Mouse (Mus musculus): ENCODE data around the gene Orc2. TPM values are rescaled to one million over a fixed set of nuclear protein-coding genes. Genes with fewer than 3 reads are reported as not detected.

Orc2 gene
- polyA plus RNA-seq, 1 experiment from 2014 or later = 22.0 TPM

DNA sequence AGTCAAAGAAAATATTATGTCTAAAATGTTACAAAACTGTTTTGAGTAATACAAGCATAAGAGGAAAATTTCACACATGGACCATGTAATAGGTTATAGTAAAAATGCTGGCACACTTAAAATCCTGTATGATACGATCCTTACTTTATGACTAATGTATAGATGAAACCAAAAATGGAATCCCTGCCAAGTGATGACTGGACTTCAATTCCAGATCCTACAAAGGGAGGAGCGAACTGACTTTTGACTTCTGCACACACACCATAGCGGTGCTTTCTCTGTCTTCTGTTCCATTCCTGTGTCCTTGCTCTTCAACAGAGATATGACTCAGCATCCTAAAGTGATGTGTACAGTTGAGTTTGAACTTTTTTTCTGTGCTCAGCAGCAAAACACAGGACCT is 44.3 kb downstream of the Orc2 start:
- Histone ChIP-seq H3K27ac (no peak overlapping the region), H3K4me1 (replicated peaks) (no peaks in the 10 kb centered on the region), H3K4me3 (replicated peaks) (no peak overlapping the region), H3K4me2 (replicated peaks) (no peak overlapping the region), H3K27me3 (replicated peaks) (no peaks in the 10 kb centered on the region), H3K9me3 (no peaks in the 10 kb centered on the region), H3K9ac (no peak overlapping the region), H3K36me3 (peaks cover 33% of the 10 kb centered on the region)
- no peak for ATAC-seq
- WGBS = 87% methylated on average over 3 of the region's 3 CpGs

DNA sequence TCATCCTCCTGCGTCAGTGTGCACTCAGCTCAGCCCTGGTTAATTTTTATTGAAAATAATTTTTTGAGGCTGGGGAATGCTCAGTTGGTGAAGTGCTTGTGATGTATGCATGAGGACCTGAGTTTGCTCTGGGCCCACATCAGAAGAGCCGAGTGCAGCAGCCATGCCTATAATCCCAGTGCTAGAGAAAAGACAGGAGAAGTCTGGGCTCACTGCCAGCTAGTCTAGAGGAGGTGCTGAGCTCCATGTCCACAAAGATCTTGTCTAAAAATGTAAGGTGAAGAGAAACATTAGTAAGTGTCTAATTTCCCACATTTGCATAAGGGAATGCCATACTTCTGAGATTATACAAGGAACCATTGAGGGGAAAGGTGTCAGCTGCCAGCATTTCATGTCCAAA is 46.0 kb downstream of the Orc2 start:
- Histone ChIP-seq H3K9ac (no peak overlapping the region), H3K36me3 (peaks cover 32% of the 10 kb centered on the region), H3K4me3 (replicated peaks) (no peak overlapping the region), H3K27me3 (replicated peaks) (no peaks in the 10 kb centered on the region), H3K27ac (no peak overlapping the region), H3K4me1 (replicated peaks) (no peaks in the 10 kb centered on the region), H3K4me2 (replicated peaks) (no peak overlapping the region), H3K9me3 (no peaks in the 10 kb centered on the region)
- WGBS = 81% methylated on average over 2 of the region's 2 CpGs
- no peak for ATAC-seq

DNA sequence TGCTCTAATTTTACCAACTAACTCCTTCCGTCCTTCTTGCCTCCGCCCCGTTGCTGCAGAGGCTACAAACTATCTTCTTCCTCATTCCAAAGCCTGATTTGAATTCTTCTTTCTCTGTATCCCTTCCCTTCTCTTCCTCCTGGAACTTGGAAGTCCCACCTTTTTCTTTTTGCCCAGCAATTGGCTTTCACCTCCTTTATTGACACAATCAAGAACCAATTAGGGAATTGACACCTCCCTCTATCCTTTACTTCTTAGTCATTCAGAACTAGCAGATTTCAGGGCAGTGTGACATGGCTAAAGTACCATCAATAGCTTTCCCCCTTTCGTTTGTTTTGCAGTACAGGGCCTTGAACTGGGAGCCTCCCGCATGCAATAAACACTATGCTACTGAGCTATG is 46.7 kb downstream of the Orc2 start:
- no peak overlapping the region for H3K4me3 ChIP-seq (replicated peaks)
- no peaks in the 10 kb centered on the region for H3K27me3 ChIP-seq (replicated peaks)
- H3K36me3 ChIP-seq = peaks cover 34% of the 10 kb centered on the region; the same call in 1 of the 2 replicates
- WGBS = 83% methylated on average over 5 of the region's 5 CpGs
- no peak for ATAC-seq
- no peaks in the 10 kb centered on the region for H3K9me3 ChIP-seq
- no peak overlapping the region for H3K4me2 ChIP-seq (replicated peaks)
- no peaks in the 10 kb centered on the region for H3K4me1 ChIP-seq (replicated peaks)
- H3K27ac ChIP-seq = no peak overlapping the region
- no peak overlapping the region for H3K9ac ChIP-seq

DNA sequence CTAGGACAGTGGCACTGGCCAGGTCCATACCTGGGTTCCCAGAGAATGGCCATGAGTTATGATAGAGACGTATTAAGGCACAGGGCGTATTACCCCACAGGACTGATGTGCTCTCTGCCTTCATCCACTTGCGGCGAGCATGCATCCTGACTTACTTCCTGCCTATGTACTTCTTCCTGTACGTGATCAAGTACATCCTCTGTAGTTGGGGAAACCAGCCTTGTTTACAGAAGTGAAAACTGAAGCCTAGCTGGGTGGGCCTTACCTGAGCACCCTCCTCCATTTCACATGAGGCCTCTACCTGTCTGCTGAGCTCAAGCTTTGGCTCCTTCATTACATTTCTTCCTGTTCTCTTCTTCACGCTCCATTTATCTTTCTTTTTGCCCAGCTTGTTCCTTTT is 50.6 kb downstream of the Orc2 start:
- no peaks in the 10 kb centered on the region for H3K27me3 ChIP-seq (replicated peaks)
- peaks cover 46% of the 10 kb centered on the region; the same call in 1 of the 2 replicates for H3K36me3 ChIP-seq
- no peak for ATAC-seq
- no peak overlapping the region for H3K4me2 ChIP-seq (replicated peaks)
- H3K9me3 ChIP-seq = no peaks in the 10 kb centered on the region
- H3K27ac ChIP-seq = no peak overlapping the region
- no peak overlapping the region for H3K9ac ChIP-seq
- H3K4me3 ChIP-seq (replicated peaks) = no peak overlapping the region
- 84% methylated on average over 6 of the region's 6 CpGs for WGBS
- no peaks in the 10 kb centered on the region for H3K4me1 ChIP-seq (replicated peaks)

DNA sequence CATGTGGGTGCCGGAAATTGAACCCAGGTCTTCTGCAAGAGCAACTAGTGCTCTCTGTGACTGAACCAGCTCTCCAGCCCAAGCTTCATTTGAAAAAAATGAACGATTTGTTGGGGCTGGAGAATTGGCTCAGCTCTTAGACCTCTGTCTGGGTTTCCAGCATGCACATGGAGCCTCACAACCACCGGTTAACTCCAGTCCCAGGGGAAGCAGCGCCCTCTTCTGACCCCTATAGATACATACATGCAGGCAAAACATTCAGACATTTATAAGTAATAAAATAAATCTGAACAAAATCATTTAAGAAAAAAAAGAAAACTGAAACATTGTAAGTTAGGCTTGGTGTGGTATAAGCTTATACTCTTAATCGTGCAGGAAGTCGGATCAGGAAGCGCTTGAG is 56.5 kb downstream of the Orc2 start:
- Histone ChIP-seq H3K4me2 (replicated peaks) (no peak overlapping the region), H3K9me3 (no peaks in the 10 kb centered on the region)
- WGBS = 81% methylated on average over 7 of the region's 7 CpGs

DNA sequence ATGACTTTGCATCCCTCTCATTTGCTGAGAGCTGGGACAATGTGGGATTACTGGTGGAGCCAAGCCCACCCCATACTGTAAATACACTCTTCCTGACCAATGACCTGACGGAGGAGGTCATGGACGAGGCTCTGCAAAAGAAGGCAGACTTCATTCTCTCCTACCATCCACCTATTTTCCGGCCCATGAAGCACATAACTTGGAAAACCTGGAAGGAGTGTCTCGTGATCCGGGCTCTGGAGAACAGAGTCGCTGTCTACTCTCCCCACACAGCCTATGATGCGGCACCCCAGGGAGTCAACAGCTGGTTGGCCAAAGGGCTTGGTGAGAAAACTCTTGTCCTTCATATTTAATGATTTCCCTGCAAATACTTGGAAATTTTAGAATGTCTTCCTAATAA is 57.1 kb downstream of the Orc2 start:
- Histone ChIP-seq H3K36me3 (peaks cover 16% of the 10 kb centered on the region; the same call in 1 of the 2 replicates), H3K9me3 (no peaks in the 10 kb centered on the region), H3K4me2 (replicated peaks) (no peak overlapping the region), H3K4me1 (replicated peaks) (peaks cover 6% of the 10 kb centered on the region; the same call in 1 of the 2 replicates), H3K27ac (no peak overlapping the region), H3K9ac (no peak overlapping the region), H3K4me3 (replicated peaks) (no peak overlapping the region), H3K27me3 (replicated peaks) (no peaks in the 10 kb centered on the region)
- WGBS = 91% methylated on average over 7 of the region's 7 CpGs
- ATAC-seq = no peak

More for the DNA sequence above, 56.5 kb downstream of the Orc2 start:
- no peak for ATAC-seq
- Histone ChIP-seq H3K27ac (no peak overlapping the region), H3K27me3 (replicated peaks) (no peaks in the 10 kb centered on the region), H3K9ac (no peak overlapping the region), H3K36me3 (peaks cover 21% of the 10 kb centered on the region; the same call in 1 of the 2 replicates), H3K4me3 (replicated peaks) (no peak overlapping the region), H3K4me1 (replicated peaks) (peaks cover 6% of the 10 kb centered on the region; the same call in 1 of the 2 replicates)

DNA sequence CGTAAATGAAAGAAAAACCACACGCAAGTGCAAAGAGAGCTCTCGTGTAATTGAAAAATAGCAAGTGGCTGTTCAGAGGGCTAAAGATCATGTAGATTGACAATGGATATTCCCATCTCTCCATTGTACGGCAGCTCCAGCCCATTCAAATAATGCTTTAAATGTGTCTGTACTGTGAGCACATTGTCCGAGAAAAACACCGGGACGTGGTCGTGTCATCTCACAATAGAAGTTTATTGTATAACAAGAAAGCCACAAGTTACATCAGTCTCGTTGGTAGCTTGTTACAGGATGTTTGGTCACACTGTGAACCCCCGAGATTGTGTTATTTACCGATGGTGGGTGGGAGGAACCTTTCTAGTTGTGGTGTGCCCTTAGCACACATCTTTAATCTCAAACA is 59.0 kb downstream of the Orc2 start:
- no peak; the same call in 1 of the 2 replicates for ATAC-seq
- 5% methylated on average over 11 of the region's 11 CpGs for WGBS

DNA sequence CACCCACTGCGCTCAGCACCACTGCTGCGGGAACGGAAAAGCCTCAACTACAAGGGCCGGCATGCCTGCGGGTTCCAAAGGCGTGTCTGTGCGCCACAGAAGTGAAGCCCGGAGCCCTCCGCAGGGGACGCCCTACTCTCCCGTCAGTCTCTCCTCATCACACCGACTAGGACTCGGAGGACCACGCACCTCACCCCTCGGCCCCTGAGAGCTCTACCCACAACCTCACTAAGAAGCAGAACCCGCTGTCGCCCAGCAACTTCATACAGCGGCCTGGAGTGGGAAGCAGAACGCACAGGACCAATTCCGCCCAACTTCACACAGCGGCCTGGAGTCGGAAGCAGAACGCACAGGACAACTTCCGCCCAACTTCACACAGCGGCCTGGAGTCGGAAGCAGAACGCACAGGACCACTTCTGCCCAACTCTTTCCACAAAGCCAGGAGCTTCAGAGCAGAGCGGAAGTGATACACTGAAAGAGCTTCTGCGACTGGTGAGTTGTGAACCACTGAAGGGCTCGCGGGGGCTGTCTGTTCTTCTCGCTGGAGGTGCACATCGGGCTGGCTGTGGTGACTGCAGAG is 59.7 kb downstream of the Orc2 start, which contains the start of the genes Nif3l1 and Ppil3:
Nif3l1 (plus strand) TSS at position 9 of the 580 bp plus-strand sequence.
Ppil3 (minus strand) TSS at position 344 of the 580 bp plus-strand sequence.
- Histone ChIP-seq H3K9ac (peak within 1 kb of the TSS; percentile 79), H3K4me3 (replicated peaks) (peak within 1 kb of the TSS; percentile 79), H3K4me1 (replicated peaks) (peaks cover 6% of the 10 kb centered on the region; the same call in 1 of the 2 replicates), H3K4me2 (replicated peaks) (peak within 1 kb of the TSS; percentile 69), H3K36me3 (0 out of 2 replicates have a peak, but pooled peaks cover under 1% of the 10 kb centered on the region), H3K27ac (peak within 1 kb of the TSS; percentile 95), H3K9me3 (no peaks in the 10 kb centered on the region), H3K27me3 (replicated peaks) (no peaks in the 10 kb centered on the region)
- under 1% methylated on average over 33 of the region's 33 CpGs for WGBS
- ATAC-seq = peak; percentile 97

More for the DNA sequence above, 59.0 kb downstream of the Orc2 start:
- Histone ChIP-seq H3K9ac (peak overlapping the region; percentile 79), H3K4me2 (replicated peaks) (peak overlapping the region; percentile 69), H3K4me3 (replicated peaks) (peak overlapping the region; percentile 79), H3K27me3 (replicated peaks) (no peaks in the 10 kb centered on the region), H3K9me3 (no peaks in the 10 kb centered on the region), H3K4me1 (replicated peaks) (peaks cover 6% of the 10 kb centered on the region; the same call in 1 of the 2 replicates), H3K27ac (peak overlapping the region; percentile 95), H3K36me3 (peaks cover 7% of the 10 kb centered on the region; the same call in 1 of the 2 replicates)

DNA sequence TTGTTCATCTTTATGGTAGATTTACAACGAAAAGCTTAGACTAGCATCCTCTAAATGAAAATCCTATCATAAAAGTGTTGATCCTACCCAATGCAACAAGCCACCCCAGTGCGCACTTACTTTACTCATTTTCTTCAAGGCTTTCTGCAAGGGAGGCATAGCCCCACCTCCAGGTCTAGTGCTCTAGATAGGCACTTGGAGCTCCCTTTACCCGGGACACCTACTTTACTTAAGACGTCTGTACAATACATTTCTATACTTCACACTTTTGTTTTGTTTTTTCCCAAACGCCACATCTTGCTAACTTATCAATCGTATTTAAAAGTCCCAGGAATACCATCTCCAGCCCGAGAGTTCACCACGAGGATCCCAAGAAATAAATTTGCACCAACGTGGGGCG is 60.2 kb downstream of the Orc2 start:
- Histone ChIP-seq H3K4me2 (replicated peaks) (peak overlapping the region; percentile 69), H3K4me1 (replicated peaks) (peaks cover 6% of the 10 kb centered on the region; the same call in 1 of the 2 replicates), H3K36me3 (no peaks in the 10 kb centered on the region; the same call in 1 of the 2 replicates), H3K27me3 (replicated peaks) (no peaks in the 10 kb centered on the region), H3K27ac (peak overlapping the region; percentile 95), H3K4me3 (replicated peaks) (peak overlapping the region; percentile 79), H3K9ac (peak overlapping the region; percentile 79), H3K9me3 (no peaks in the 10 kb centered on the region)
- WGBS = 8% methylated on average over 10 of the region's 10 CpGs
- 0 out of 2 replicates have a peak, but pooled peaks have one; percentile 30 for ATAC-seq

DNA sequence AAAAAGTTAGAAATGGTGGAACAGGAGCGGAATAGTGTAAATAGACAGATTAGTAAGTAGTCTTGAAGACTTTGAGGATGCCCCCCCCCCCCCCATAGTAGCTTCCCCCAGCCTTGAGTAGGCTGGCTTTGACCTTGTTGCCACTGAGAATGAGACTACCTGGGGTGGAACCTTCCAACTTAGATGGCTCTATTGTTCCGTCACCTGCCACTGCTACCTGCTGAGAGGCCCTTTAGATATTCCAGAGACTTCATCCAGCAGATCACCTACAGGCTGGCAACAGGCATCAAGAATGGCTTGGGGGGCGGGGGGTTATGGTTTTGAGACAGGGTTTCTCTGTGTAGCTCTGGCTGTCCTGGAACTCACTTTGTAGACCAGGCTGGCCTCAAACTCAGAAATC is 80.4 kb downstream of the Orc2 start:
- H3K4me2 ChIP-seq (replicated peaks) = no peak overlapping the region; the same call in 1 of the 2 replicates
- H3K36me3 ChIP-seq = peaks cover 10% of the 10 kb centered on the region; the same call in 1 of the 2 replicates
- no peak overlapping the region for H3K27ac ChIP-seq
- no peak overlapping the region for H3K9ac ChIP-seq
- no peak for ATAC-seq
- WGBS = 90% methylated on average over 3 of the region's 3 CpGs
- no peaks in the 10 kb centered on the region for H3K27me3 ChIP-seq (replicated peaks)
- no peak overlapping the region for H3K4me3 ChIP-seq (replicated peaks)
- H3K4me1 ChIP-seq (replicated peaks) = peaks cover 12% of the 10 kb centered on the region; the same call in 1 of the 2 replicates
- H3K9me3 ChIP-seq = no peaks in the 10 kb centered on the region

DNA sequence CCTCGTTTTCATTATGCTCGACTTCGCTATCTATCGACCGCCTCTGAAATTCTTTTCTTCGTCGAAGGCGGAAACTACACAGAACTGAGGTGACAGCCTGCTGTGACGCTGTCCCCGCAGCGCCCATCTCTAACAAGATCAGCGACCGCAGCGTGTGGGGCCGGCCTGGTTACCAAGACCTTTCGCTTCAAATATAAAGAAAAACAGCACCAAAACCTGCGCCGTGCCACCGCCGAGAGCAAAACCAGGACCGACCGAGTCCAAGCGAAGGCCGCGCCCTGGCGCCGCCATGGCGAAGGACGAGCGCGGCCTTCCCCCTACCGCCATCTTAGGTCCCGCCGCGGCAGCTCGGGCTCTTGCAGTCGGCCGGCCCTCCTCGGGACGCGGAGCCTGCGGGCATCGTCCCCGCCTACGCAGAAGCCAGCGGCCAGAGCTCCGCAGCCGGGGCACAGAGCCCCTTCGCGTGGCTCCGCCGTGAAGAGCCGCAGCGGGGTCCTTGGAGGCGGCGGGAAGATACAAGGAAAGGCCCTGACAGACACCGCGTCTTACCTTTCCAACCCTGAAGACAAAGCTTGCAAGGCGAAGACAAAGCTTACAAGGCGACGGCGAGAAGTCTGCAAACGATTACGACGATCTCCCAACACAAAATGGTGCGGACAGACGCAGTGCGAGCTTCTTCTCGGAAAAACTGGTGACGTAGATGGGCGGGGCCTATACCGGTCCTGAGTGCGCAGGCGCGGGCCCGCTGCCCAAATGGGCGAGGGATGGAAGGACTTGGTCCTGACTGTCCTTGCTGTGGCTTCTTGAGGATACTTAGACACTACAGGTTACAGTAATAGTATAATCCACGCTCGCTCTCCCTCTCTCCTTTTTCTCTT is 81.3 kb downstream of the Orc2 start, which contains the start of gene Clk1:
Clk1 (minus strand) TSS at position 696 of the 878 bp plus-strand sequence.
- H3K4me2 ChIP-seq (replicated peaks) = peak within 1 kb of the TSS; percentile 71
- H3K4me3 ChIP-seq (replicated peaks) = peak within 1 kb of the TSS; percentile 96
- H3K27me3 ChIP-seq (replicated peaks) = no peaks in the 10 kb centered on the region
- H3K4me1 ChIP-seq (replicated peaks) = peaks cover 12% of the 10 kb centered on the region; the same call in 1 of the 2 replicates
- H3K9me3 ChIP-seq = no peaks in the 10 kb centered on the region
- WGBS = under 1% methylated on average over 79 of the region's 79 CpGs
- H3K27ac ChIP-seq = peak within 1 kb of the TSS; percentile 99
- peak within 1 kb of the TSS; percentile 100 for H3K9ac ChIP-seq
- peak; percentile 95 for ATAC-seq
- H3K36me3 ChIP-seq = peaks cover 10% of the 10 kb centered on the region; the same call in 1 of the 2 replicates

DNA sequence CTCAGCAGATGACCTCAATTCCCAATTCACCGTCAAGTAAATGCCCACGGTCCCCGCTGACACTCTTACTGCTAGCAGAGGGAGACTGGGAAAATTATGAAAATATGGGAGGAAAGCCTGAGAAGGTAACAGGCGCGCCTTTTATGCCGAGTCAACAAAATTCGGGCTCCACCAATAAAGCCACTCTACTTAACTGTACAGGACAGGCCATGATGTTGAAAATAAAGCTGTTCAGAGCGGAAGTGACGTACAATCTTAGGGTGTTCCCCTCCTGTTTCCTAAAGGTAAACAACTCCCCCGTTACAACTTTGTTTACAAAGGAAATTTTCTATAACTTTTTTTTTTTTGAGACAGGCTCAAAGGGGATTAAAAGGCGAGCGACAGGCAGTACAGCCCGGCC is 82.0 kb downstream of the Orc2 start:
- no peaks in the 10 kb centered on the region for H3K27me3 ChIP-seq (replicated peaks)
- 5% methylated on average over 13 of the region's 13 CpGs for WGBS
- peak overlapping the region; percentile 96 for H3K4me3 ChIP-seq (replicated peaks)
- H3K9ac ChIP-seq = peak overlapping the region; percentile 100
- peak overlapping the region; percentile 99 for H3K27ac ChIP-seq
- peaks cover 14% of the 10 kb centered on the region; the same call in 1 of the 2 replicates for H3K36me3 ChIP-seq
- peak overlapping the region; percentile 71 for H3K4me2 ChIP-seq (replicated peaks)
- ATAC-seq = peak; percentile 70
- no peaks in the 10 kb centered on the region for H3K9me3 ChIP-seq
- H3K4me1 ChIP-seq (replicated peaks) = peaks cover 12% of the 10 kb centered on the region; the same call in 1 of the 2 replicates

Data from intestine, embryonic 15.5 days (tissue).